Mouse (Mus musculus) heart, embryonic 10.5 days (tissue): ENCODE measurements at regions not wholly inside any gene's neighbourhood (a gene's known extent, or its start where the extent isn't known, plus 50 kb on each side); places are given as distances from the start of the nearest gene placed in this dataset.
A peak's percentile ranks its signal among the peaks of the same experiment; 100 is the strongest.

ENCODE experiments used
- DNase-seq: peaks from one replicate; pipeline ENCODE4 v3.0.0-alpha.2; 2017; ENCODE audit warnings: low spot score
- H3K27ac ChIP-seq: fragments of 300-500 bp; sonication (generic); 2 replicates; pipeline ENCODE4 v1.5.1; 2016; ENCODE audit warnings: mild to moderate bottlenecking
- H3K27me3 ChIP-seq: fragments of 300-500 bp; sonication (generic); 2 replicates; pipeline ENCODE4 v1.6.1; 2016; ENCODE audit warnings: mild to moderate bottlenecking; ENCODE audit not compliant: poor library complexity, insufficient read depth, severe bottlenecking
- H3K36me3 ChIP-seq: fragments of 300-500 bp; sonication (generic); 2 replicates; pipeline ENCODE4 v1.6.1; 2016; ENCODE audit warnings: mild to moderate bottlenecking, moderate library complexity
- H3K4me1 ChIP-seq: fragments of 300-500 bp; sonication (generic); 2 replicates; pipeline ENCODE4 v1.6.1; 2016; ENCODE audit warnings: mild to moderate bottlenecking
- H3K4me3 ChIP-seq: fragments of 300-500 bp; sonication (generic); 2 replicates; pipeline ENCODE4 v1.5.1; 2016; ENCODE audit warnings: mild to moderate bottlenecking, moderate library complexity
- H3K9me3 ChIP-seq: fragments of 300-500 bp; sonication (generic); 2 replicates; pipeline ENCODE4 v1.6.1; 2016; ENCODE audit warnings: mild to moderate bottlenecking, moderate library complexity
- WGBS: fragments of 180-500 bp; shearing (Covaris S2); methylation state at CpG from one replicate; pipeline ENCODE4 v1.1.7; 2016; 5-methylcytosine and 5-hydroxymethylcytosine counted together

- H3K4me1 ChIP-seq, result peaks cover 38% of the 10 kb centered on the region
- no peak for DNase-seq
- 56% methylated on average over 8 of the region's 8 CpGs for WGBS
- peaks cover 91% of the 10 kb centered on the region for H3K27me3 ChIP-seq
- no peak overlapping the region for H3K27ac ChIP-seq
- H3K4me3 ChIP-seq, result no peak overlapping the region
- H3K36me3 ChIP-seq, result no peaks in the 10 kb centered on the region
- no peaks in the 10 kb centered on the region for H3K9me3 ChIP-seq
These were observed 84.9 kb downstream of the Efnb1 start for GRCm38 (mm10) chrX:99220674-99221455.

- WGBS, result 28% methylated on average over 7 of the region's 7 CpGs
- peak overlapping the region; percentile 62 for H3K27ac ChIP-seq
- no peak for DNase-seq
These were observed 82.3 kb downstream of the Efnb1 start for GRCm38 (mm10) chrX:99218213-99218612.

GRCm38 (mm10) chrX:99216633-99217459, 80.9 kb downstream of the Efnb1 start:
- Histone ChIP-seq H3K27me3 (peaks cover 89% of the 10 kb centered on the region), H3K36me3 (no peaks in the 10 kb centered on the region), H3K4me3 (peak overlapping the region; percentile 54), H3K4me1 (peaks cover 47% of the 10 kb centered on the region), H3K9me3 (no peaks in the 10 kb centered on the region), H3K27ac (peak overlapping the region; percentile 91)
- no peak for DNase-seq
- WGBS, result 15% methylated on average over 60 of the region's 60 CpGs

More at GRCm38 (mm10) chrX:99218213-99218612, 82.3 kb downstream of the Efnb1 start:
- peaks cover 47% of the 10 kb centered on the region for H3K4me1 ChIP-seq
- no peaks in the 10 kb centered on the region for H3K9me3 ChIP-seq
- no peaks in the 10 kb centered on the region for H3K36me3 ChIP-seq
- peaks cover 91% of the 10 kb centered on the region for H3K27me3 ChIP-seq
- H3K4me3 ChIP-seq, result no peak overlapping the region

- Histone ChIP-seq H3K4me3 (no peak overlapping the region), H3K9me3 (no peaks in the 10 kb centered on the region), H3K36me3 (no peaks in the 10 kb centered on the region), H3K27ac (peak overlapping the region; percentile 91), H3K27me3 (peaks cover 91% of the 10 kb centered on the region), H3K4me1 (peaks cover 47% of the 10 kb centered on the region)
- no peak for DNase-seq
- 57% methylated on average over 5 of the region's 5 CpGs for WGBS
These were observed 80.0 kb downstream of the Efnb1 start for GRCm38 (mm10) chrX:99215931-99216330.

- H3K9me3 ChIP-seq, result no peaks in the 10 kb centered on the region
- no peak overlapping the region for H3K4me3 ChIP-seq
- H3K36me3 ChIP-seq, result no peaks in the 10 kb centered on the region
- H3K27ac ChIP-seq, result peak overlapping the region; percentile 59; the same call in 1 of the 2 replicates
- 49% methylated on average over 7 of the region's 7 CpGs for WGBS
- peaks cover 47% of the 10 kb centered on the region for H3K4me1 ChIP-seq
- peaks cover 85% of the 10 kb centered on the region for H3K27me3 ChIP-seq
- no peak for DNase-seq
These were observed 79.2 kb downstream of the Efnb1 start for GRCm38 (mm10) chrX:99215111-99215510.

- H3K9me3 ChIP-seq, result no peaks in the 10 kb centered on the region
- no peak overlapping the region for H3K4me3 ChIP-seq
- 89% methylated on average over 6 of the region's 6 CpGs for WGBS
- DNase-seq, result no peak
- H3K27ac ChIP-seq, result 0 out of 2 replicates have a peak overlapping the region, but pooled peaks have one; percentile 22
- peaks cover 43% of the 10 kb centered on the region for H3K4me1 ChIP-seq
- no peaks in the 10 kb centered on the region for H3K36me3 ChIP-seq
- peaks cover 83% of the 10 kb centered on the region for H3K27me3 ChIP-seq
These were observed 77.7 kb downstream of the Efnb1 start for GRCm38 (mm10) chrX:99213565-99214153.

GRCm38 (mm10) chrX:99204077-99204476, 68.1 kb downstream of the Efnb1 start:
- Histone ChIP-seq H3K9me3 (no peaks in the 10 kb centered on the region), H3K36me3 (no peaks in the 10 kb centered on the region), H3K4me3 (no peak overlapping the region), H3K27me3 (peaks cover 81% of the 10 kb centered on the region), H3K27ac (peak overlapping the region; percentile 47; the same call in 1 of the 2 replicates), H3K4me1 (peaks cover 31% of the 10 kb centered on the region)
- WGBS, result 59% methylated on average over 6 of the region's 6 CpGs
- no peak for DNase-seq

- H3K9me3 ChIP-seq, result no peaks in the 10 kb centered on the region
- no peak overlapping the region for H3K4me3 ChIP-seq
- 75% methylated on average over 7 of the region's 7 CpGs for WGBS
- no peak overlapping the region; the same call in 1 of the 2 replicates for H3K27ac ChIP-seq
- peaks cover 76% of the 10 kb centered on the region for H3K27me3 ChIP-seq
- H3K4me1 ChIP-seq, result peaks cover 51% of the 10 kb centered on the region
- H3K36me3 ChIP-seq, result no peaks in the 10 kb centered on the region
- no peak for DNase-seq
These were observed 65.2 kb downstream of the Efnb1 start for GRCm38 (mm10) chrX:99201081-99201480.

GRCm38 (mm10) chrX:99199669-99200068, 63.7 kb downstream of the Efnb1 start:
- WGBS, result 54% methylated on average over 5 of the region's 5 CpGs
- Histone ChIP-seq H3K27me3 (peaks cover 82% of the 10 kb centered on the region), H3K4me1 (peaks cover 58% of the 10 kb centered on the region), H3K4me3 (peak overlapping the region; percentile 15; the same call in 1 of the 2 replicates), H3K27ac (peak overlapping the region; percentile 91), H3K36me3 (no peaks in the 10 kb centered on the region), H3K9me3 (no peaks in the 10 kb centered on the region)
- DNase-seq, result no peak

GRCm38 (mm10) chrX:99198961-99199631, 63.2 kb downstream of the Efnb1 start:
- WGBS, result 17% methylated on average over 29 of the region's 29 CpGs
- H3K4me1 ChIP-seq, result peaks cover 55% of the 10 kb centered on the region
- no peaks in the 10 kb centered on the region for H3K36me3 ChIP-seq
- no peaks in the 10 kb centered on the region for H3K9me3 ChIP-seq
- peak; percentile 90 for DNase-seq
- H3K27me3 ChIP-seq, result peaks cover 82% of the 10 kb centered on the region
- peak overlapping the region; percentile 45 for H3K4me3 ChIP-seq
- H3K27ac ChIP-seq, result peak overlapping the region; percentile 91
